Mouse (Mus musculus) spleen, adult 2 months (tissue): Measurements from ENCODE around the gene Tmem88b.

Experiments
- CTCF ChIP-seq: fragments of 200-500 bp; IDR thresholded peaks from 2 replicates; pipeline ENCODE4 v1.5.1; 2011; ENCODE audit warnings: mild to moderate bottlenecking, inconsistent platforms; ENCODE audit not compliant: insufficient read depth, insufficient read length, insufficient replicate concordance; ENCODE audit errors: extremely low read depth
- POLR2A ChIP-seq: fragments of 200-500 bp; IDR thresholded peaks from 2 replicates; pipeline ENCODE4 v1.6.1; 2011; ENCODE audit warnings: low read depth, low read length, inconsistent platforms

- no peak for TF ChIP-seq POLR2A
- TF ChIP-seq CTCF = no peak
Observed at GRCm38 (mm10) chr4:155788300-155788699, 2.6 kb upstream of the Tmem88b start.
